Mouse (Mus musculus) hematopoietic multipotent progenitor cell, adult 10-12 weeks (in vitro differentiated cells): Measurements from ENCODE around the gene Fam8a1. TPM values are rescaled to one million over a fixed set of nuclear protein-coding genes. Genes with fewer than 3 reads are reported as not detected.

Experiments
- polyA plus RNA-seq: library from polyadenylated mRNA; stranded (reverse); fragments of >175 nt; gene quantifications from 2 replicates; pipeline ENCODE4 v1.2.3, GENCODE M21; 2012; ENCODE audit warnings: low replicate concordance

Fam8a1 gene
- 7.7 and 16.3 TPM in 2 replicates for polyA plus RNA-seq

DNA sequence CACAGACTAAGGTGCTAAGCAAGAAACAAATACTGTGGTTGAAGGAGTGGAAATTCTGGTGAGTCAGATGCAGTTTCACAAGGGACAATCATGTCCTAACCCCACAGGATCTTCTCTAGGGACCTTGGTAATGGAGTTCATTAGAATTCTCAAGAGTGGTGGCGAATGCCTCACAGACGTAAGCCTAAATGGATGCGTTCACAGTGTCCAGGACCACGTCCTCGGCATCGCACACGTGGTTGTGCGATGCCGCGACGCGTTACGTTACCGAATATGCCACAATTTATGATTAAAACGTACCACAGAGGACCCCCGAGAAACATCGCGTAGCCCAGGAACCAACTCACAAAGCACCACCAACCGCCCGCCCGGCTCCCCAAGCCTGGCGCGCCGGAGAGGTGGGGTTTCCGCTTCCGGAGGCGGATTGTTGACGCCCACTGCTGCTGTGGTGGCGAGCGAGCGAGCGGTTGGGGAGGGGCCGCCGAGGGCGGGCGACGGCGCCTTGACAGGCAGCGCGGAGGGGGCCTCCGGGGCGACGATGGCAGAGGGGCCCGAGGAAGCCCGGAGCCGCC is at the start of gene Fam8a1:
Gene Fam8a1, plus strand, starts transcription at position 475 of the 572 bp plus-strand sequence.

Other genes with a start within 250 kb of the Fam8a1 start
- 0.08 and 0.28 TPM in 2 replicates for gene Cap2, start 167.7 kb upstream of the Fam8a1 start, polyA plus RNA-seq
- 23.6 and 26.4 TPM in 2 replicates for gene Nup153, start 58.4 kb downstream of the Fam8a1 start, polyA plus RNA-seq